Mouse (Mus musculus) MEL-GATA-1-ER (cell line): ENCODE data around the gene 4930518I15Rik.
"Not testable (repeated sequence)": the region's sequence is repeated elsewhere in the genome, so short reads cannot be mapped to it uniquely, and the experiment has no call there.

Experiments
- DNase-seq: peaks from one replicate; pipeline ENCODE4 v3.0.0-alpha.2; 2012; ENCODE audit warnings: low read depth; ENCODE audit errors: extremely low read depth

The 4930518I15Rik gene

GRCm38 (mm10) chr2:156877726-156878125 lies 20.0 kb upstream of the 4930518I15Rik start:
- DNase-seq, result no peak

GRCm38 (mm10) chr2:156874760-156875510 lies 17.2 kb upstream of the 4930518I15Rik start:
- DNase-seq, result no peak

GRCm38 (mm10) chr2:156874047-156874759 lies 16.5 kb upstream of the 4930518I15Rik start:
- DNase-seq, result no peak

- no peak for DNase-seq
Observed at GRCm38 (mm10) chr2:156873629-156874028, 15.9 kb upstream of the 4930518I15Rik start.

GRCm38 (mm10) chr2:156870519-156870918 lies 12.8 kb upstream of the 4930518I15Rik start:
- DNase-seq, result no peak

- DNase-seq, result no peak
Observed at GRCm38 (mm10) chr2:156869554-156869953, 11.8 kb upstream of the 4930518I15Rik start.

GRCm38 (mm10) chr2:156868994-156869393 lies 11.2 kb upstream of the 4930518I15Rik start:
- no peak for DNase-seq

- DNase-seq, result no peak
Observed at GRCm38 (mm10) chr2:156864481-156864880, 6.7 kb upstream of the 4930518I15Rik start.

GRCm38 (mm10) chr2:156863487-156864160 lies 5.9 kb upstream of the 4930518I15Rik start:
- peak; percentile 65 for DNase-seq

GRCm38 (mm10) chr2:156862772-156863486 lies 5.2 kb upstream of the 4930518I15Rik start, which contains the start of gene Rab5if:
TSS of gene Rab5if (plus strand) at chr2:156863128.
- peak; percentile 89 for DNase-seq

GRCm38 (mm10) chr2:156862041-156862717 lies 4.4 kb upstream of the 4930518I15Rik start:
- no peak for DNase-seq

GRCm38 (mm10) chr2:156858671-156859070 lies 925 bp upstream of the 4930518I15Rik start:
- no peak for DNase-seq

- DNase-seq, result no peak
Observed at GRCm38 (mm10) chr2:156857385-156857791, 358 bp downstream of the 4930518I15Rik start.

- DNase-seq, result no peak
Observed at GRCm38 (mm10) chr2:156856311-156856710, 1.4 kb downstream of the 4930518I15Rik start.

- not testable (repeated sequence) for DNase-seq
Observed at GRCm38 (mm10) chr2:156853999-156854771, 3.6 kb downstream of the 4930518I15Rik start.

- DNase-seq, result not testable (repeated sequence)
Observed at GRCm38 (mm10) chr2:156853584-156853983, 4.2 kb downstream of the 4930518I15Rik start.

- no peak for DNase-seq
Observed at GRCm38 (mm10) chr2:156850505-156850904, 7.2 kb downstream of the 4930518I15Rik start.

- DNase-seq, result no peak
Observed at GRCm38 (mm10) chr2:156848526-156849182, 9.1 kb downstream of the 4930518I15Rik start.

- DNase-seq, result no peak
Observed at GRCm38 (mm10) chr2:156847653-156848052, 10.1 kb downstream of the 4930518I15Rik start.
